Mouse (Mus musculus) liver, postnatal 0 days (tissue): ENCODE measurements at regions not wholly inside any gene's neighbourhood (a gene's known extent, or its start where the extent isn't known, plus 50 kb on each side); places are given as distances from the start of the nearest gene placed in this dataset.

Source experiments
- CTCF ChIP-seq: sonication (generic); IDR thresholded peaks from 2 replicates; pipeline ENCODE4 v1.5.1; 2016; ENCODE audit warnings: antibody characterized with exemption, low read depth
- EP300 ChIP-seq: IDR thresholded peaks from 2 replicates; pipeline ENCODE4 v1.6.1; 2016; ENCODE audit warnings: antibody characterized with exemption, low read depth, mild to moderate bottlenecking

DNA sequence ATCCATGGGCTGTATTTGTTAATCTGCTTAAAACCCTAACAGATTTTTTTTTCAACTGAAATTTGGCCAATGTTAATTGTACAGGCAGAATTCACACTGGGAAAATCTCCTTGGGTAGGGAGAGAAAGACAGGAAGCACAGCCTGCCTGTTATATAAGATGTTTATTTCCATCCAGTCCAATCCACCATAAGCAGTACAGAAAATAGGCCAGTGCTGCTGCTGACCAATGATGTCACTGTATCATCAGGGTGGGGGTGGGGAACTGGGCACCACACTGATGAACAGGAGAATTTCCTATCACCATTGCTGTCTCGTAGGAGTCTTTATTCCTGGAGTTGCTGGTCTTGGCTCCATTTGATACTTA is 320.0 kb upstream of the Dcn start:
- TF ChIP-seq CTCF = no peak
- no peak for TF ChIP-seq EP300
